Mouse (Mus musculus) small intestine, adult 2 months (tissue): ENCODE measurements around the gene Bahcc1. TPM values are rescaled to one million over a fixed set of nuclear protein-coding genes. Genes with fewer than 3 reads are reported as not detected.

Source experiments
- H3K27ac ChIP-seq: fragments of 200-500 bp; 2 replicates; pipeline ENCODE4 v1.5.1; 2012; ENCODE audit warnings: low read depth, low read length, control low read depth, inconsistent platforms; ENCODE audit not compliant: insufficient read depth
- H3K27me3 ChIP-seq: fragments of 200-500 bp; 2 replicates; pipeline ENCODE4 v1.6.1; 2012; ENCODE audit warnings: mild to moderate bottlenecking, moderate library complexity, low read length, inconsistent platforms; ENCODE audit not compliant: control insufficient read depth, insufficient read depth
- H3K36me3 ChIP-seq: fragments of 200-500 bp; 2 replicates; pipeline ENCODE4 v1.6.1; 2012; ENCODE audit warnings: mild to moderate bottlenecking, low read length, control low read depth, inconsistent platforms; ENCODE audit not compliant: control insufficient read depth, insufficient read depth
- H3K4me1 ChIP-seq: fragments of 200-500 bp; 2 replicates; pipeline ENCODE4 v1.6.1; 2012; ENCODE audit warnings: low read length, inconsistent platforms, mixed read lengths; ENCODE audit not compliant: control insufficient read depth, insufficient read depth, insufficient read length
- H3K4me3 ChIP-seq: fragments of 200-500 bp; 2 replicates; pipeline ENCODE4 v1.5.1; 2012; ENCODE audit warnings: low read depth, mild to moderate bottlenecking, control low read depth, inconsistent platforms, low read length, moderate library complexity
- CTCF ChIP-seq: fragments of 200-500 bp; IDR thresholded peaks from 2 replicates; pipeline ENCODE4 v1.5.1; 2012; ENCODE audit warnings: low read depth, mild to moderate bottlenecking, control low read depth, inconsistent platforms, low read length, moderate library complexity, mixed read lengths; ENCODE audit not compliant: insufficient replicate concordance, insufficient read length; ENCODE audit errors: extremely low read depth
- POLR2A ChIP-seq: fragments of 200-500 bp; IDR thresholded peaks from 2 replicates; pipeline ENCODE4 v1.6.1; 2012; ENCODE audit warnings: low read depth, mild to moderate bottlenecking, control low read depth, inconsistent platforms, low read length, moderate library complexity
- WGBS: fragments of 180-500 bp; shearing (Covaris S2); methylation state at CpG from one replicate; pipeline ENCODE4 v1.1.7; 2018; 5-methylcytosine and 5-hydroxymethylcytosine counted together
- polyA plus RNA-seq: library from polyadenylated mRNA; depleted of rRNA; stranded (reverse); fragments of >200 nt; gene quantifications from 2 replicates; pipeline ENCODE4 v1.2.3, GENCODE M21; 2012

Gene Bahcc1
- polyA plus RNA-seq, 1 experiment, result 15.4 TPM

- no peak overlapping the region for H3K4me3 ChIP-seq
- peak overlapping the region; percentile 22; the same call in 1 of the 2 replicates for H3K27ac ChIP-seq
- WGBS, result 67% methylated on average over 10 of the region's 10 CpGs
- TF ChIP-seq POLR2A (no peak), CTCF (no peak)
- H3K36me3 ChIP-seq, result no peaks in the 10 kb centered on the region
- no peaks in the 10 kb centered on the region for H3K27me3 ChIP-seq
- H3K4me1 ChIP-seq, result peaks cover 29% of the 10 kb centered on the region
These were observed 23.8 kb downstream of the Bahcc1 start for GRCm38 (mm10) chr11:120256543-120256942.

- TF ChIP-seq CTCF (no peak), POLR2A (no peak)
- Histone ChIP-seq H3K36me3 (no peaks in the 10 kb centered on the region), H3K4me3 (no peak overlapping the region), H3K27ac (peak overlapping the region; percentile 22), H3K4me1 (peaks cover 36% of the 10 kb centered on the region), H3K27me3 (peaks cover under 1% of the 10 kb centered on the region; the same call in 1 of the 2 replicates)
- 68% methylated on average over 10 of the region's 10 CpGs for WGBS
These were observed 24.5 kb downstream of the Bahcc1 start for GRCm38 (mm10) chr11:120256981-120257820.

GRCm38 (mm10) chr11:120257911-120258310 lies 25.2 kb downstream of the Bahcc1 start:
- Histone ChIP-seq H3K4me1 (peaks cover 40% of the 10 kb centered on the region), H3K27me3 (peaks cover 4% of the 10 kb centered on the region; the same call in 1 of the 2 replicates), H3K27ac (no peak overlapping the region), H3K4me3 (no peak overlapping the region), H3K36me3 (no peaks in the 10 kb centered on the region)
- WGBS, result 98% methylated on average over 13 of the region's 13 CpGs
- TF ChIP-seq CTCF, result no peak
- no peak for TF ChIP-seq POLR2A

- WGBS, result 79% methylated on average over 12 of the region's 12 CpGs
- Histone ChIP-seq H3K27ac (no peak overlapping the region), H3K27me3 (peaks cover 4% of the 10 kb centered on the region; the same call in 1 of the 2 replicates), H3K36me3 (no peaks in the 10 kb centered on the region), H3K4me1 (peaks cover 38% of the 10 kb centered on the region), H3K4me3 (no peak overlapping the region)
- TF ChIP-seq CTCF (no peak), POLR2A (no peak)
These were observed 26.3 kb downstream of the Bahcc1 start for GRCm38 (mm10) chr11:120258896-120259689.

DNA sequence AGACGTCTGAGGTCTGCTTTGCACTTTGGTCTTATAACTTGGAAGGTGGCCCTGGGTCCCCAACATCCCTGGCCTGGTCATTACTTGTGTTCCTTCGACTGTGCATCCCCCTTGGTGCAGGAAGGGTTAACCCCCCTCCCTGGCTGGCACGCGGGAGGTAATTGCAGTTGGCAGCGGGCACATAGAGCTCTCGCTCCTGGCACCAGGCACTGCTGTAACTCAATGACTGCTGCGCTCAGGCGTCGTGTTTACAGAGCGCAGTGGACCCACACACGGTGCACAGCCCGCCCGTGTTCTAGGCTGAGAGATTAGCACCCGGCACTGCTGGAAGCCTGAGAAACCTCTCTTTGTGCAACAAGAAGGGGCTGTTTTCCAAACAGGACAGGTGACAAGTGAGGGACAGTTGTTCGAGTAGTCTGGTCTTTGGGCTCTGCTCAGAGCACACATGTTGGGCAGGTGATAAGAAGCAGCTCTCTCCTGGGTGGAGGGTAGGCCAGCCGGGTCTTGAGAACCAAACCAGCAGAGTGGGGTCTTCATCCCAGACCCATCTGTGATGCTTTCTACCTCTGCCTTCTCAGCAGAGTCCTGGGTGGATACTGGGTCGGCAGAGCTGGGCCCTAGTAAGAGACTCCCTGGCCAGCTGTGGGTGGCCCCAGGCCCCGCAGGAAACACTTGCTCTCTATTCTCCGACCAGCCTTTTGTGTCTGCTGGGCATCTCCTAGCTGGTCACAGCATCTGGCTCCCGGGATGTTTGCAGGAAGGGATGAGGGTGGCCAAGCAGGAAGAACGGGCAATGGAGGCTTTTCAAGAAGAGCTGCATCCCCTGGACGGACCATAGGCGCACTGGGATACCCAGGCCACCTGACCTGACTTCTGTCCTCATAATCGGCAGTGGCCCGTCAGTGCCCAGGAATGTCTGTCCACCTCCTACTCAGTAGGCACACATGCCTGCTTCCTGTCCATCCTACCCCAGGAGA lies 27.3 kb downstream of the Bahcc1 start:
- TF ChIP-seq POLR2A (no peak), CTCF (no peak)
- no peaks in the 10 kb centered on the region for H3K36me3 ChIP-seq
- no peak overlapping the region for H3K4me3 ChIP-seq
- WGBS, result 42% methylated on average over 25 of the region's 25 CpGs
- H3K4me1 ChIP-seq, result peaks cover 30% of the 10 kb centered on the region
- H3K27me3 ChIP-seq, result peaks cover 4% of the 10 kb centered on the region; the same call in 1 of the 2 replicates
- no peak overlapping the region for H3K27ac ChIP-seq

GRCm38 (mm10) chr11:120260769-120261150 lies 28.0 kb downstream of the Bahcc1 start:
- H3K27me3 ChIP-seq, result peaks cover 4% of the 10 kb centered on the region; the same call in 1 of the 2 replicates
- H3K36me3 ChIP-seq, result no peaks in the 10 kb centered on the region
- no peak overlapping the region for H3K4me3 ChIP-seq
- peaks cover 29% of the 10 kb centered on the region for H3K4me1 ChIP-seq
- TF ChIP-seq CTCF, result no peak
- TF ChIP-seq POLR2A, result no peak
- no peak overlapping the region for H3K27ac ChIP-seq
- 71% methylated on average over 6 of the region's 6 CpGs for whole genome bisulfite sequencing
